Mouse (Mus musculus) midbrain, embryonic 14.5 days (tissue): ENCODE measurements around the gene 1810065E05Rik. TPM values are rescaled to one million over a fixed set of nuclear protein-coding genes. Genes with fewer than 3 reads are reported as not detected.

Experiments
- ATAC-seq: fragments of 200-750 bp; cut with Nextera tagmentation; 2 replicates; pipeline ENCODE4 v1.8.0; 2017; ENCODE audit warnings: moderate number of reproducible peaks, moderate library complexity; ENCODE audit not compliant: low FRiP score, low TSS enrichment
- DNase-seq: peaks from one replicate; pipeline ENCODE4 v3.0.0-alpha.2; 2015
- H3K27ac ChIP-seq: fragments of 300-500 bp; sonication (generic); replicated peaks from 2 replicates; pipeline ENCODE4 v1.5.1; 2014; ENCODE audit warnings: mild to moderate bottlenecking, low read depth, low read length, moderate library complexity
- H3K27me3 ChIP-seq: fragments of 300-500 bp; sonication (generic); 2 replicates; pipeline ENCODE4 v1.6.1; 2014; ENCODE audit warnings: low read length, control low read depth, mixed read lengths; ENCODE audit not compliant: control insufficient read depth, insufficient read depth
- H3K36me3 ChIP-seq: fragments of 300-500 bp; sonication (generic); 2 replicates; pipeline ENCODE4 v1.6.1; 2014; ENCODE audit warnings: low read length, control low read depth; ENCODE audit not compliant: control insufficient read depth, insufficient read depth
- H3K4me1 ChIP-seq: fragments of 300-500 bp; sonication (generic); 2 replicates; pipeline ENCODE4 v1.6.1; 2014; ENCODE audit warnings: mild to moderate bottlenecking, antibody characterized with exemption, low read length, control low read depth; ENCODE audit not compliant: control insufficient read depth, insufficient read depth
- H3K4me2 ChIP-seq: fragments of 300-500 bp; sonication (generic); 2 replicates; pipeline ENCODE4 v1.6.1; 2014; ENCODE audit warnings: mild to moderate bottlenecking, low read length, moderate library complexity
- H3K4me3 ChIP-seq: fragments of 300-500 bp; sonication (generic); replicated peaks from 2 replicates; pipeline ENCODE4 v1.5.1; 2014; ENCODE audit warnings: low read depth, low read length
- H3K9ac ChIP-seq: fragments of 300-500 bp; sonication (generic); replicated peaks from 2 replicates; pipeline ENCODE4 v1.6.1; 2014; ENCODE audit warnings: mild to moderate bottlenecking, low read length, moderate library complexity
- H3K9me3 ChIP-seq: fragments of 300-500 bp; sonication (generic); 2 replicates; pipeline ENCODE4 v1.6.1; 2016; ENCODE audit warnings: low read length, control low read depth, mixed read lengths; ENCODE audit not compliant: control insufficient read depth
- WGBS: fragments of 180-500 bp; shearing (Covaris S2); extraction: QIAGEN DNeasy Blood & Tissue Kit; methylation state at CpG from one replicate; pipeline ENCODE4 v1.1.7; 2014; 5-methylcytosine and 5-hydroxymethylcytosine counted together
- polyA plus RNA-seq: library from polyadenylated mRNA; unstranded; fragments of >200 nt; fragmentation: Nextera tagmentation; extraction: Ambion mirVana; gene quantifications from 2 replicates; pipeline ENCODE4 v1.2.1, GENCODE M21; 2014

The 1810065E05Rik gene
- polyA plus RNA-seq, 1 experiment from 2014 or later: not detected

DNA sequence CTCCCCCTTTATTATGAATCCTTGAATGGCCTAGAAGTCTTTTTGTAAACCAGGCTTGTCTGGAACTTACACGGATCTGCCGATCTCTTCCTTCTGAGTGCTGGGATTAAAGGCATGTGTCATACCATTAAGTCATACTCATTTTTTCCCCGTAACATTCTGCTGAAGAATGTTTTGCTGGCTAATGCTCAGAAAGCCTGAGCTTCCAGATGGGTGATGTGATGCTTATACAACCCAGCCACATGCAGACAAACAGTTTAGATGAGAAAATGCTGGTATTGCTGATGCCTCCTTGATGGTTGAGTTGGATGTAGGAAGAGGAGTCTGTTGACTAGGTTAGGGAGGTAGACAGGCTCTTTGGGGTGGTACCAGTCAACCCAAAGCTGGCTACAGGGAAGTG is 2.6 kb upstream of the 1810065E05Rik start:
- no peak overlapping the region for H3K27ac ChIP-seq

DNA sequence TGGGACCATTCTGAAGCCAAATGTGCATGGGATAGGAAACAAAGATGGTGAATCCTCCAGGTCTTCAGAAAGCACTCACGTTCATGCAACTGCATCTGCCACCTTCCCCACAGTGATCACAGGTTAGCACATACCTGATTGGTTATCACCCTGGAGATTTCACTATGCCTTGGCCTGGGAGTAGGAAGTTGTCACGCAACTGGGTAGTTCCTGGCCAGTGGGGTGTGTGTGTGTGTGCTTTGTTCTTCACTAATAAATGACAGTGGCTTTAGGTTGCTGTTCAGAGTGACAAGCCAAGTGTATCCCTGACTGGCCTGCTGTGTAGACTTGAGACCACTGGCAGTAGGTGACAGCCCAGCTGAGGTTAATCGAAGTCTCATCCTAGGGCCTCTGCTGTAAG is 11.3 kb downstream of the 1810065E05Rik start, which contains the start of gene Gm12253:
Gene Gm12253 (plus strand): TSS at position 301 of the 400 bp plus-strand sequence.
- H3K4me3 ChIP-seq: no peak within 1 kb of the TSS
- no peaks in the 10 kb centered on the region for H3K27me3 ChIP-seq
- no peaks in the 10 kb centered on the region for H3K4me1 ChIP-seq
- no peak within 1 kb of the TSS for H3K9ac ChIP-seq
- no peaks in the 10 kb centered on the region for H3K9me3 ChIP-seq
- 81% methylated on average over 3 of the region's 3 CpGs for WGBS
- no peak within 1 kb of the TSS for H3K27ac ChIP-seq
- H3K36me3 ChIP-seq: no peaks in the 10 kb centered on the region
- ATAC-seq (no peak), DNase-seq (no peak)
- no peak within 1 kb of the TSS for H3K4me2 ChIP-seq

More for the DNA sequence above, 2.6 kb upstream of the 1810065E05Rik start:
- H3K9me3 ChIP-seq: no peaks in the 10 kb centered on the region
- 82% methylated on average over 3 of the region's 3 CpGs for WGBS
- H3K4me3 ChIP-seq: no peak overlapping the region
- no peak overlapping the region for H3K4me2 ChIP-seq
- no peaks in the 10 kb centered on the region for H3K27me3 ChIP-seq
- H3K36me3 ChIP-seq: no peaks in the 10 kb centered on the region
- H3K4me1 ChIP-seq: no peaks in the 10 kb centered on the region
- no peak overlapping the region for H3K9ac ChIP-seq
- ATAC-seq (no peak), DNase-seq (no peak)

DNA sequence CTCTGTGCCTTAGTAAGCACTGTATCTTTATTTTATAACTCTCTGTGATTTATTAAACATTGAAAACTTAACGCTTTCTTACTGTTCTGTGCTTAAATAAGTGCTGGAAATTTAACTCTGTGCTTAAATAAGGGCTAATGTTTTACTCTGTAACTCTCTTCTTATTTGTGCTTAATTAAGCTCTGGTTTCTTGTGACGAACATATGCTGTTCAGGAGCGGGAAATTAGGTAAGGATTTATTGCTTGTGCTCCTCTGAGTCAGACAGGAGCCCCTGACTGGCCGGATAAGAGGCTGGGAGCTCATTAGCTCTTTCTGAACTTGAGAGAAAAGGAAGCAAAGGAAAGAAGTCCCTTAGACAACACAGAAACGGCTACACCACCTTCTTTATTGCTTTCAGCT is 17.0 kb downstream of the 1810065E05Rik start:
- DNase-seq (no peak), ATAC-seq (no peak)
- Histone ChIP-seq H3K9ac (no peak overlapping the region), H3K4me2 (no peak overlapping the region), H3K4me1 (no peaks in the 10 kb centered on the region), H3K9me3 (no peaks in the 10 kb centered on the region), H3K27ac (no peak overlapping the region), H3K27me3 (no peaks in the 10 kb centered on the region), H3K36me3 (no peaks in the 10 kb centered on the region), H3K4me3 (no peak overlapping the region)
- WGBS: 74% methylated on average over 5 of the region's 5 CpGs

DNA sequence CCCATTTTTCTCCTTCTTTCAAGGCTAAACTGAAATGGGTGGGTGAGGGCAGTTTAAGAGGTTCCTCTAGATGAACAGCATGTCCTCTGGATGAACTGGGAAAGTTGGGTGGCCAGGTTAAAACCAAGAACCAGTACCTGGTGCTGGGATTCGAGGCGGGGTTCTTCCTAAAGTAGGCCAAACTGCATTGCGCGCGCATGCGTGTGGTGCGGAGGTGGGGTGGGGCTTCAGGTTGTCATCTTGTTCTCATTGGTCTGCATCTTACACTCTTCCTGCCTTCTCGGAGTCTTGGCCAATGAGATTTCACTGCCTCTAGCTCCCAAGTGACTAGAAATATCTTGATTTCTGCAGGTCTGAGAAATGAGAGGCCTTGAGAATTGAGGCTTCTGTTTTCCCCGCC is 31.8 kb downstream of the 1810065E05Rik start, which contains the start of gene Lypd9:
Gene Lypd9 (minus strand): TSS at position 165 of the 400 bp plus-strand sequence.
- no peak for DNase-seq
- Histone ChIP-seq H3K27me3 (no peaks in the 10 kb centered on the region), H3K9ac (no peak within 1 kb of the TSS), H3K4me2 (no peak within 1 kb of the TSS), H3K36me3 (no peaks in the 10 kb centered on the region), H3K4me1 (no peaks in the 10 kb centered on the region), H3K27ac (no peak within 1 kb of the TSS), H3K9me3 (peaks cover 3% of the 10 kb centered on the region; the same call in 1 of the 2 replicates), H3K4me3 (no peak within 1 kb of the TSS)
- 96% methylated on average over 9 of the region's 9 CpGs for WGBS
- ATAC-seq: no peak

DNA sequence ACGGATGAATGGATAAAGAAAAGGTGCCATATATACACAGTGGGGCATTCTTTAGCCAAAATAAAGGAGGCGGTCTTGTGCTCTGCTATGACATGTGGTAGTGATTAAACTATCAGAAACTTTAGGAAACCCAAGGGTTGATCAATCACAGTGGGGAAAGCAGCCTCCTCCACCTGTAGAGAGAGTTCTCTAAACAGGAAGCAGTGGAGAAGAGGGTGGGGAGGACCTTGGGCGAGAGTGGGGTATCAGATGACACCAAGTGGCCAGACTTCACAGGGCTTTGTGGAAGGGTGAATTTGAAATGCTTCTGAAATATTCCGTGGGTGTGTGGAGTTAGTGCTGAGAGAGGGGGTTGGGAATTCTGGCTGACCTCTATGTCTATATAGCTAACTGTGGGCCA is 32.7 kb downstream of the 1810065E05Rik start:
- 78% methylated on average over 4 of the region's 4 CpGs for WGBS
- no peak overlapping the region for H3K4me3 ChIP-seq
- DNase-seq (no peak), ATAC-seq (no peak)
- H3K27ac ChIP-seq: no peak overlapping the region
- H3K4me2 ChIP-seq: no peak overlapping the region
- no peaks in the 10 kb centered on the region for H3K27me3 ChIP-seq
- no peaks in the 10 kb centered on the region for H3K4me1 ChIP-seq
- H3K9me3 ChIP-seq: peaks cover 3% of the 10 kb centered on the region; the same call in 1 of the 2 replicates
- no peaks in the 10 kb centered on the region for H3K36me3 ChIP-seq
- H3K9ac ChIP-seq: no peak overlapping the region

DNA sequence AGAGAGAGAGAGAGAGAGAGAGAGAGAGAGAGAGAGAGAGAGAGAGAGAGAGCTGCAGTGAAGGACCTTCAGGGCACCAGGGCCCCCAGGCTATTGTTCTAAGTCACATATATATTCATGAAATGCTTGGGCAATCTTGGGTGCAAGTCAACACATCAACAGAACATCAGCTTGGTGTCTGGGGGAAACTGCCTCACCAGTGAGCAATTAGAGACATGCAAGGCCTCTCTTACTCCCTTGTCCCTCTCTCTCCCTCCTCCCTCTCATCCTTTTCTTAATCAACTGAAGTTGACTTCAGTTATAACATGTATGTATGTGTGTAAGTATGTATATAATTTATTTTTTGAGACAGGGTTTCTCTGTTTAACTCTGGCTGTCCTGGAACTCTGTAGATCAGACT is 41.3 kb downstream of the 1810065E05Rik start, which contains the start of gene Olfr30:
Gene Olfr30 (minus strand): TSS at position 101 of the 400 bp plus-strand sequence.
- no peak within 1 kb of the TSS for H3K27ac ChIP-seq
- H3K36me3 ChIP-seq: no peaks in the 10 kb centered on the region
- H3K4me3 ChIP-seq: no peak within 1 kb of the TSS
- H3K27me3 ChIP-seq: no peaks in the 10 kb centered on the region
- DNase-seq (no peak), ATAC-seq (no peak)
- no peaks in the 10 kb centered on the region for H3K4me1 ChIP-seq
- no peak within 1 kb of the TSS for H3K9ac ChIP-seq
- H3K9me3 ChIP-seq: no peaks in the 10 kb centered on the region
- H3K4me2 ChIP-seq: no peak within 1 kb of the TSS

Other genes starting within 250 kb of the 1810065E05Rik start
- gene Mrpl22, start 249.4 kb upstream of the 1810065E05Rik start, polyA plus RNA-seq: 101 and 102 TPM in 2 replicates
- gene Igtp, start 221.6 kb upstream of the 1810065E05Rik start, polyA plus RNA-seq: 0.46 and 3.2 TPM in 2 replicates
- gene Irgm2, start 221.5 kb upstream of the 1810065E05Rik start, polyA plus RNA-seq: 0.43 and 1.3 TPM in 2 replicates
- gene 4930438A08Rik, start 146.3 kb upstream of the 1810065E05Rik start, polyA plus RNA-seq: not detected in 2 replicates
- gene Zfp692, start 114.0 kb upstream of the 1810065E05Rik start, polyA plus RNA-seq: 14.2 and 24.9 TPM in 2 replicates
- 38.1 and 43.3 TPM in 2 replicates for gene Zfp672, start 90.8 kb upstream of the 1810065E05Rik start, polyA plus RNA-seq
- 39.6 and 40.7 TPM in 2 replicates for gene Sh3bp5l, start 90.4 kb upstream of the 1810065E05Rik start, polyA plus RNA-seq
- gene Lypd8, start 42.1 kb upstream of the 1810065E05Rik start, polyA plus RNA-seq: not detected in 2 replicates
- not detected in 2 replicates for gene Gm12253, start 11.4 kb downstream of the 1810065E05Rik start, polyA plus RNA-seq
- not detected in 2 replicates for gene Lypd9, start 31.8 kb downstream of the 1810065E05Rik start, polyA plus RNA-seq
- not detected in 2 replicates for gene Olfr30, start 41.2 kb downstream of the 1810065E05Rik start, polyA plus RNA-seq
- not detected in 2 replicates for gene Olfr332, start 71.4 kb downstream of the 1810065E05Rik start, polyA plus RNA-seq
- gene Olfr331, start 81.5 kb downstream of the 1810065E05Rik start, polyA plus RNA-seq: not detected in 2 replicates
- gene Olfr330, start 113.7 kb downstream of the 1810065E05Rik start, polyA plus RNA-seq: not detected in 2 replicates
- not detected in 2 replicates for gene Olfr329-ps, start 125.3 kb downstream of the 1810065E05Rik start, polyA plus RNA-seq
- gene Olfr328, start 134.5 kb downstream of the 1810065E05Rik start, polyA plus RNA-seq: 0.12 TPM in 1 of 2 replicates, not detected in the other
- not detected in 2 replicates for gene Olfr224, start 149.4 kb downstream of the 1810065E05Rik start, polyA plus RNA-seq
- gene Olfr325, start 156.6 kb downstream of the 1810065E05Rik start, polyA plus RNA-seq: not detected in 2 replicates
- gene Olfr324, start 174.0 kb downstream of the 1810065E05Rik start, polyA plus RNA-seq: not detected in 2 replicates
- not detected in 2 replicates for gene 2210407C18Rik, start 195.0 kb downstream of the 1810065E05Rik start, polyA plus RNA-seq
- gene Olfr323, start 209.4 kb downstream of the 1810065E05Rik start, polyA plus RNA-seq: not detected in 2 replicates
- 0.09 and 0.16 TPM in 2 replicates for gene Trim58, start 219.4 kb downstream of the 1810065E05Rik start, polyA plus RNA-seq
- gene Olfr322, start 237.7 kb downstream of the 1810065E05Rik start, polyA plus RNA-seq: not detected in 2 replicates